Mouse (Mus musculus): ENCODE measurements around the gene Slc5a5.

GRCm38 (mm10) chr8:70874441-70874840 lies 18.1 kb downstream of the Slc5a5 start:
- TF ChIP-seq GATA1 (IDR thresholded peaks at IDR 0.05; ENCODE audit: borderline replicate concordance, low read length): no peak
- TF ChIP-seq FLI1 (IDR thresholded peaks at IDR 0.05; ENCODE audit: low read length): no peak
